Mouse (Mus musculus): ENCODE data around the gene Dpp6. TPM values are rescaled to one million over a fixed set of nuclear protein-coding genes. Genes with fewer than 3 reads are reported as not detected.
A peak's percentile ranks its signal among the peaks of the same experiment; 100 is the strongest.

The Dpp6 gene
- polyA plus RNA-seq, 1 experiment from 2014 or later = 10.0 TPM

DNA sequence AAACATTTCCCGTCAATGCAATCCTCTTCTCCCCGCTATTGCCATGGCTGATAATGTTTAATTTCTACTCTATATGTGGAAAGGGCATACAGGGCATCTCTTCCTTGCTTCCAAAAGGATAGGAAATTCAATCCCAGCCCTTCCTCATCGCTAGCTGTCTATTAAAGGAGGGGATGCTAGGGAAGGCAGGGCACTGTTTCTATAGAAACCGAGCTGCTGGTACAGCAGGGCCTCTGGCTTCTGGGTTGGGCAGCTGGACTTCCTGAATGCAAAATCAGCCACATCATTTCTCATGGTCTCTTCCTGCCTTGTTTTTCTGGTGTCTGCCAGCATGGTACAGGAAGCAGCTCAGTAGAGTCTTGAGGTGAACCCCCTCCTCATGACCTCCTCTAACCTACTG lies 243.1 kb downstream of the Dpp6 start:
- Histone ChIP-seq H3K27ac (ENCODE audit: low read depth, low read length) (no peak overlapping the region), H3K36me3 (ENCODE audit: control insufficient read depth, insufficient read depth, low read length) (no peaks in the 10 kb centered on the region), H3K4me1 (ENCODE audit: control insufficient read depth, insufficient read depth, low read length) (no peaks in the 10 kb centered on the region), H3K9me3 (ENCODE audit: control insufficient read depth, low read length) (no peaks in the 10 kb centered on the region), H3K4me2 (ENCODE audit: low read depth) (no peak overlapping the region), H3K27me3 (ENCODE audit: control insufficient read depth, insufficient read depth, low read length) (no peaks in the 10 kb centered on the region), H3K9ac (ENCODE audit: low read length) (no peak overlapping the region), H3K4me3 (ENCODE audit: low read depth, low read length) (no peak overlapping the region)
- ATAC-seq (ENCODE audit: insufficient read depth, low FRiP score, low TSS enrichment) (no peak), DNase-seq (ENCODE audit: low spot score) (no peak)
- 80% methylated on average over 4 of the region's 4 CpGs for WGBS

DNA sequence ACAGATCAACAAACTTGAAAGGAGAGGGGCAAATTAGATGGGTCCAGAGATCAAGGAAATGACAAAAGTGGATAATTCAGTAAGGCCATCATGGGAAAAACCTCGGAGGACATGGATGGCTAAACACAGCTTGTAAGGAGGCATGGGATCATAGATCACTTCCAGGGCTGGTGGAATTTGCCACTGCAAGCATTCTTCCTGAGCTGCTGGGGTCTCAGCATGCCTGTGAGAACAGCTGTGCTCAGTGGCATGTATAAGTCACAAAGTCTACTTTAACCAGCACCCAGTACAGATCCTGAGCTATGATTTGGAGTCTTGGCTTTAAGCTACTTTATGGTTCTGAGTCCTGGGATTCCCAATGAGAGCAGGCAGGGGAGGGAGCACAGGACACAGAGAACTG lies 246.9 kb downstream of the Dpp6 start:
- Histone ChIP-seq H3K27me3 (ENCODE audit: control insufficient read depth, insufficient read depth, low read length) (no peaks in the 10 kb centered on the region), H3K9me3 (ENCODE audit: control insufficient read depth, low read length) (no peaks in the 10 kb centered on the region), H3K4me1 (ENCODE audit: control insufficient read depth, insufficient read depth, low read length) (no peaks in the 10 kb centered on the region), H3K36me3 (ENCODE audit: control insufficient read depth, insufficient read depth, low read length) (no peaks in the 10 kb centered on the region), H3K4me3 (ENCODE audit: low read depth, low read length) (no peak overlapping the region), H3K9ac (ENCODE audit: low read length) (no peak overlapping the region), H3K27ac (ENCODE audit: low read depth, low read length) (no peak overlapping the region), H3K4me2 (ENCODE audit: low read depth) (no peak overlapping the region)
- 65% methylated on average over 1 of the region's 1 CpGs for WGBS
- DNase-seq (ENCODE audit: low spot score) (no peak), ATAC-seq (ENCODE audit: insufficient read depth, low FRiP score, low TSS enrichment) (no peak)

DNA sequence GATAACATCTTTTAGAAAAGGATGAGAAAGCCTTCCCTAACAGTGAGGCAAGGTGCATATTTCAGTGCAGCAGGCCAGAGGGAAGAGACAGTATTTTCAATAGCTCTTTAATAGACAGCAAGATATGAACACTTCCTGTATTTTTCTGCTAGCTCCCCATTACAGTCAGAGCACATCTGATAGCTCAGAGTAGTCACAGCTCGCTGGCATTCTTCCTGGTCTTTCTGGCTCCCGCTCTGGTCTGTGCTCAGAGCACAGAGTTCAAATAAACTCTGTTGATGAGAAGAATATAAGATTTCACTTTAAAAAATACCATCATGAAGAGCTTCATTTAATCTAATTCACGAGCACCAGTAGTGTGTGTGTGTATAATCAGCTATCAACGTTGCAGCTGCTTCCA lies 249.8 kb downstream of the Dpp6 start:
- no peak overlapping the region for H3K4me2 ChIP-seq (ENCODE audit: low read depth)
- H3K27me3 ChIP-seq (ENCODE audit: control insufficient read depth, insufficient read depth, low read length) = no peaks in the 10 kb centered on the region
- H3K36me3 ChIP-seq (ENCODE audit: control insufficient read depth, insufficient read depth, low read length) = no peaks in the 10 kb centered on the region
- H3K27ac ChIP-seq (ENCODE audit: low read depth, low read length) = no peak overlapping the region
- 84% methylated on average over 4 of the region's 4 CpGs for WGBS
- H3K4me3 ChIP-seq (ENCODE audit: low read depth, low read length) = no peak overlapping the region
- DNase-seq (ENCODE audit: low spot score) (no peak), ATAC-seq (ENCODE audit: insufficient read depth, low FRiP score, low TSS enrichment) (no peak)
- no peaks in the 10 kb centered on the region for H3K4me1 ChIP-seq (ENCODE audit: control insufficient read depth, insufficient read depth, low read length)
- no peaks in the 10 kb centered on the region for H3K9me3 ChIP-seq (ENCODE audit: control insufficient read depth, low read length)
- H3K9ac ChIP-seq (ENCODE audit: low read length) = no peak overlapping the region

DNA sequence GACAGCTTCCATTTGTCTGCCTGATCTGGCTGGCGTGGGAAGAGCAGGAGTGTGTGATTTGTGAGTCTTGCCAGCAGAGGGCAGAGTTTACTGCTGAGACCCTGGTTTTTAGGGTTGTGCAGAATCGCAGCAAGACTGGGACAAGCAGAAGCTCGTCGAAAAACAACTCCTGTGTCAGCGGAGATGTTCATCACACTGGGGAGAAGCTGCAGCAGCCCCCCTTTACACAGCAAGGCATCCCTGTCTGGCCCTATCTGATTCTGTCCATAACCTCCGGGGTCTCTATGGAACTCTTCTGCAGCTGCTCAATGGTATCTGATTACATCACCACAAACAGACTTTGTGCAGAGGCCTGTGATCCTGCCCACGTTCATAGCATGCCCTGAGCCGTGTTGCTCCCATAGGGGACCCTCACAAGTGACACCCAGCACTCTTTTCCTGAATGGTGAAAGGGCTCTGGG lies 258.2 kb downstream of the Dpp6 start:
- WGBS = 27% methylated on average over 8 of the region's 8 CpGs
- H3K36me3 ChIP-seq (ENCODE audit: control insufficient read depth, insufficient read depth, low read length) = no peaks in the 10 kb centered on the region
- H3K4me1 ChIP-seq (ENCODE audit: control insufficient read depth, insufficient read depth, low read length) = no peaks in the 10 kb centered on the region
- DNase-seq (ENCODE audit: low spot score) (peak; percentile 70), ATAC-seq (ENCODE audit: insufficient read depth, low FRiP score, low TSS enrichment) (peak; percentile 53; the same call in 1 of the 2 replicates)
- no peak overlapping the region for H3K4me2 ChIP-seq (ENCODE audit: low read depth)
- H3K27ac ChIP-seq (ENCODE audit: low read depth, low read length) = no peak overlapping the region
- no peak overlapping the region for H3K4me3 ChIP-seq (ENCODE audit: low read depth, low read length)
- no peak overlapping the region for H3K9ac ChIP-seq (ENCODE audit: low read length)
- H3K27me3 ChIP-seq (ENCODE audit: control insufficient read depth, insufficient read depth, low read length) = no peaks in the 10 kb centered on the region
- no peaks in the 10 kb centered on the region for H3K9me3 ChIP-seq (ENCODE audit: control insufficient read depth, low read length)

DNA sequence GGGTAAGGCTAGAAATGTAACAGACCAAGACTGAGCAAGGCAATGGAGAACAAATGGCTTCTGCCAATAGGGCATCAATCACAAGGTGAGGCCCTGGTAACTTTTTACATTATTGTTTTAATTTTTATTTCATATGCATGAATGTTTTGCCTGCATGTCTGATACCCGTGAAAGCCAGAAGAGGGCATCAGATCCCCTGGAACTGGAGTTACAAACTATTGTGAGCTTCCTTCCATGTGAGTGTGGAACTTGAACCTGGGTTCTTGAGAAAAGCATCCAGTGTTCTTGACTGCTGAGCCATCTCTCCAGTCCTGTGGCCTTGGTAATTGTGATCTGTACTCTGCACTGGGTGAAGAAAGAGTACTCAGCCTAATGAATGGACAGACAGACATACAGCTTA lies 259.0 kb downstream of the Dpp6 start:
- DNase-seq (ENCODE audit: low spot score) = no peak
- Histone ChIP-seq H3K27ac (ENCODE audit: low read depth, low read length) (no peak overlapping the region), H3K4me1 (ENCODE audit: control insufficient read depth, insufficient read depth, low read length) (no peaks in the 10 kb centered on the region), H3K36me3 (ENCODE audit: control insufficient read depth, insufficient read depth, low read length) (no peaks in the 10 kb centered on the region), H3K4me3 (ENCODE audit: low read depth, low read length) (no peak overlapping the region), H3K27me3 (ENCODE audit: control insufficient read depth, insufficient read depth, low read length) (no peaks in the 10 kb centered on the region), H3K9me3 (ENCODE audit: control insufficient read depth, low read length) (no peaks in the 10 kb centered on the region), H3K9ac (ENCODE audit: low read length) (no peak overlapping the region), H3K4me2 (ENCODE audit: low read depth) (no peak overlapping the region)
- whole genome bisulfite sequencing = 42% methylated on average over 1 of the region's 1 CpGs
- no peak for ATAC-seq (ENCODE audit: insufficient read depth, low FRiP score, low TSS enrichment)

DNA sequence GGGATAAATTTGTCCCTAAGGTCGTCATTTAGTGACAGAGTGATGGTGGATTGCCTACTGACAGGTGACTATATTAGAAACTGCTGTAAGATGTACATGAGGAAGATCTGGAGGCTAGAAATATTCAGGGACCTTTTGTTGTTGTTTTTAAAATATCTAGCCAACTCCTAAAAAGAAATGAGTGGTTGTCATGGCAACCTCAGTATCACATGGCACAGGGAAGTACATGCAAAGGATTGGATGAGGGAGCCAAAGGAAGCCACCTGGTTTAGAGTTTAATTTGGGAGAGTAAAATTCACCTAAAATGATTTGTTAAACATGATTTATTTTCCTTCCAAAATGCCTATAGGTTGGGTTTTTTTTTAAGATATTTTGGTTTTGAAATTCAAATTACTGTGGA lies 260.8 kb downstream of the Dpp6 start:
- 74% methylated on average over 1 of the region's 1 CpGs for WGBS
- Histone ChIP-seq H3K4me2 (ENCODE audit: low read depth) (no peak overlapping the region), H3K9me3 (ENCODE audit: control insufficient read depth, low read length) (no peaks in the 10 kb centered on the region), H3K27ac (ENCODE audit: low read depth, low read length) (no peak overlapping the region), H3K36me3 (ENCODE audit: control insufficient read depth, insufficient read depth, low read length) (no peaks in the 10 kb centered on the region), H3K4me3 (ENCODE audit: low read depth, low read length) (no peak overlapping the region), H3K9ac (ENCODE audit: low read length) (no peak overlapping the region), H3K4me1 (ENCODE audit: control insufficient read depth, insufficient read depth, low read length) (no peaks in the 10 kb centered on the region), H3K27me3 (ENCODE audit: control insufficient read depth, insufficient read depth, low read length) (no peaks in the 10 kb centered on the region)
- ATAC-seq (ENCODE audit: insufficient read depth, low FRiP score, low TSS enrichment) (no peak), DNase-seq (ENCODE audit: low spot score) (no peak)

DNA sequence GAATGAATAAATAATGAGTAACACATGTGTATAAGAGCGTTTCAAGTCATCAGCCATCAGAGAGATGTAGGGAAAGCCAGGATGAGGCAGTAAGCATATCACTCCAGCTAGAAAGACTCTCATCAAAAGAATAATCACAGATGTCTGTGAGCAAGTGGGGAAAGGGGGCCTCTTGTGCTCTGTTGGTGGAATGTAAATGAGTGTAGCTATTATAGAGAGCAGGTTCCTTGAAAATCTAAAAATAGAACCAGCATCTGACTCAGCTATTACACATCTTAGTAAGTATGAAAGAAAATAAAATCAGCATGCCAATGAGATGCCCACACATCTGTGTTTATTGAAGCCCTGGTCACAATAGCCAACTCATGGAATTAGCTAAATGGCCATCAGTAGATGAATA lies 264.3 kb downstream of the Dpp6 start:
- no peaks in the 10 kb centered on the region for H3K27me3 ChIP-seq (ENCODE audit: control insufficient read depth, insufficient read depth, low read length)
- 76% methylated on average over 1 of the region's 1 CpGs for WGBS
- no peak overlapping the region for H3K27ac ChIP-seq (ENCODE audit: low read depth, low read length)
- no peaks in the 10 kb centered on the region for H3K9me3 ChIP-seq (ENCODE audit: control insufficient read depth, low read length)
- H3K36me3 ChIP-seq (ENCODE audit: control insufficient read depth, insufficient read depth, low read length) = no peaks in the 10 kb centered on the region
- no peak for DNase-seq (ENCODE audit: low spot score)
- H3K9ac ChIP-seq (ENCODE audit: low read length) = no peak overlapping the region
- H3K4me1 ChIP-seq (ENCODE audit: control insufficient read depth, insufficient read depth, low read length) = no peaks in the 10 kb centered on the region
- no peak for ATAC-seq (ENCODE audit: insufficient read depth, low FRiP score, low TSS enrichment)
- no peak overlapping the region for H3K4me2 ChIP-seq (ENCODE audit: low read depth)
- H3K4me3 ChIP-seq (ENCODE audit: low read depth, low read length) = no peak overlapping the region

DNA sequence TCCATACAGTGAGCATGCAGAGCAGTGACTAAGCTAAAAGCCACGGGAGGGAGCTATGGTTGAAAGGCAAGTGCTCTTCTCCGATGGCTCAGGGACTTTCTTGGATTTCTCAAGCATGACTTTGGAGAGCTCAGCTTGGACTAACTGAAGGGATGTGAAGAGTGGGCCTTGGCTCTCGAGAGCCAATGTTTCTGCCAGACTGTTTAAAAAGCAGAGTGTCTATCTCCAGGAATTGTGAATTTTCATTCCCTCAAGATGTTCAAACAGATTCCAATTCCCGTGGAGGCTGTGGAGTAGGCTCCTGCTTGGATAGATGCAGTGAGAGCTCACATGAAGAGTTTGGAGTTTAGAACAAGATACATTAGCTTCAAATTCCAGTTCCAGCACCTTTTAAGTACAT lies 266.8 kb downstream of the Dpp6 start:
- H3K4me1 ChIP-seq (ENCODE audit: control insufficient read depth, insufficient read depth, low read length) = no peaks in the 10 kb centered on the region
- ATAC-seq (ENCODE audit: insufficient read depth, low FRiP score, low TSS enrichment) (no peak), DNase-seq (ENCODE audit: low spot score) (no peak)
- H3K27ac ChIP-seq (ENCODE audit: low read depth, low read length) = no peak overlapping the region
- no peaks in the 10 kb centered on the region for H3K9me3 ChIP-seq (ENCODE audit: control insufficient read depth, low read length)
- H3K9ac ChIP-seq (ENCODE audit: low read length) = no peak overlapping the region
- 68% methylated on average over 4 of the region's 4 CpGs for WGBS
- H3K36me3 ChIP-seq (ENCODE audit: control insufficient read depth, insufficient read depth, low read length) = no peaks in the 10 kb centered on the region
- no peak overlapping the region for H3K4me2 ChIP-seq (ENCODE audit: low read depth)
- no peaks in the 10 kb centered on the region for H3K27me3 ChIP-seq (ENCODE audit: control insufficient read depth, insufficient read depth, low read length)
- H3K4me3 ChIP-seq (ENCODE audit: low read depth, low read length) = no peak overlapping the region

DNA sequence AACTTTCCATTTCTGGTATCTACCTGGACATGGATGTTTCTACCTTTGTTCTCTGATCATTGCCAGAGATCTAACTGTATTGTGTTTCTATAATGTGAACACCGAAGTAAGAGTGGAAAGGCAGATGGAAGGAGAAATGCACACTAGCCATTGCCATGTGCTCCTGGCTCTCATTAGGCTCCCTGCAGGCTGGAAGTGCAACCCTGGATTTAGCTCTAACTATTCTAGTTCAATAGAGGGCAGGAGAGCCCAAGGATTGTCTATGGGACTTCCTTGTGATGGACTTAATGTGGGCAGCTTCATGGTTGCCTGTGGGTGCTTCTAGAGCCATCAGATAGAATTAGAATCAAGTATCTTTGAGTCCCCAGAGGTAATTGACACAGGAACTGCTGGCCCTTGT lies 291.2 kb downstream of the Dpp6 start:
- H3K36me3 ChIP-seq (ENCODE audit: control insufficient read depth, insufficient read depth, low read length) = no peaks in the 10 kb centered on the region
- ATAC-seq (ENCODE audit: insufficient read depth, low FRiP score, low TSS enrichment) (no peak), DNase-seq (ENCODE audit: low spot score) (no peak)
- H3K27ac ChIP-seq (ENCODE audit: low read depth, low read length) = no peak overlapping the region
- no peaks in the 10 kb centered on the region for H3K4me1 ChIP-seq (ENCODE audit: control insufficient read depth, insufficient read depth, low read length)
- H3K4me2 ChIP-seq (ENCODE audit: low read depth) = no peak overlapping the region
- no peaks in the 10 kb centered on the region for H3K9me3 ChIP-seq (ENCODE audit: control insufficient read depth, low read length)
- 100% methylated on average over 1 of the region's 1 CpGs for whole genome bisulfite sequencing
- H3K4me3 ChIP-seq (ENCODE audit: low read depth, low read length) = no peak overlapping the region
- H3K27me3 ChIP-seq (ENCODE audit: control insufficient read depth, insufficient read depth, low read length) = no peaks in the 10 kb centered on the region
- H3K9ac ChIP-seq (ENCODE audit: low read length) = no peak overlapping the region
